15 mouse cellular contexts compared by ENCODE assay signal in genomic region chr11:86731443-86731842, GRCm38 (mm10). TPM values are rescaled to one million over a fixed set of nuclear protein-coding genes. Genes with fewer than 3 reads are reported as not detected.
DNase-seq lines count a peak whose midpoint lies in the region; ATAC-seq and TF ChIP-seq lines count a peak whose summit lies in the region.
"Had no signal": no experiment of that assay in that cellular context is flagged by ENCODE, and none has a peak within 500 bp of the region (broad histone marks: within the 10 kb centered on the region; RNA-seq: fewer than 3 reads in every experiment).

No protein-coding gene starts in this region.

- no peak for TF ChIP-seq POLR2A in bone marrow macrophage, adult 2 months (IDR thresholded peaks at IDR 0.05; ENCODE audit: borderline replicate concordance, low read depth, low read length)

- peaks cover 100% of the 10 kb centered on the region for H3K79me2 ChIP-seq in macrophage (ENCODE audit: inconsistent target)

- ATAC-seq in erythroid progenitor cell, adult 5-6 weeks (replicated peaks; ENCODE audit: low FRiP score, poor library complexity, severe bottlenecking), result no peak
- ATAC-seq: intestine, embryonic 15.5 days; lung, postnatal 0 days; midbrain, embryonic 13.5 days had no signal

- TF ChIP-seq CTCF in layer of hippocampus, adult 2 months (conservative IDR thresholded peaks at IDR 0.05), result no peak
- TF ChIP-seq CTCF in bone marrow macrophage, adult 2 months (IDR thresholded peaks at IDR 0.05; ENCODE audit: low read depth, low read length), result no peak
- TF ChIP-seq CTCF in left cerebral cortex, adult 2 months (IDR thresholded peaks at IDR 0.05), result no peak

- H3K36me3 ChIP-seq in heart, embryonic 10.5 days, result peaks cover 68% of the 10 kb centered on the region
- H3K36me3 ChIP-seq in macrophage (ENCODE audit: inconsistent target), result peaks cover 54% of the 10 kb centered on the region

- no peaks in the 10 kb centered on the region for H3K9me3 ChIP-seq in heart, embryonic 10.5 days
- H3K9me3 ChIP-seq: hindbrain, embryonic 10.5 days; intestine, embryonic 15.5 days; limb, embryonic 15.5 days; midbrain, embryonic 13.5 days had no signal

- no peak overlapping the region for H3K4me3 ChIP-seq in layer of hippocampus, adult 2 months
- H3K4me3 ChIP-seq in bone marrow macrophage, adult 2 months (ENCODE audit: insufficient read depth, low read length), result no peak overlapping the region
- peak overlapping the region; percentile 19; the same call in 1 of the 2 replicates for H3K4me3 ChIP-seq in heart, embryonic 10.5 days
- H3K4me3 ChIP-seq in macrophage (ENCODE audit: inconsistent target), result no peak overlapping the region
- H3K4me3 ChIP-seq in left cerebral cortex, adult 2 months, result no peak overlapping the region
- H3K4me3 ChIP-seq: hindbrain, embryonic 10.5 days; intestine, embryonic 15.5 days; limb, embryonic 15.5 days; midbrain, embryonic 13.5 days had no signal

- no peaks in the 10 kb centered on the region for H3K27me3 ChIP-seq in heart, embryonic 10.5 days (ENCODE audit: insufficient read depth, poor library complexity, severe bottlenecking)
- H3K27me3 ChIP-seq: intestine, embryonic 15.5 days; limb, embryonic 15.5 days; midbrain, embryonic 13.5 days had no signal

- 53% methylated on average over 2 of the region's 2 CpGs for WGBS in heart, embryonic 10.5 days
- 71% methylated on average over 2 of the region's 2 CpGs for WGBS in macrophage (ENCODE audit: missing documents)

- peak overlapping the region; percentile 46; the same call in 1 of the 2 replicates for H3K27ac ChIP-seq in layer of hippocampus, adult 2 months
- peak overlapping the region; percentile 89 for H3K27ac ChIP-seq in bone marrow macrophage, adult 2 months (ENCODE audit: insufficient read depth, low read depth, low read length)
- peak overlapping the region; percentile 78 for H3K27ac ChIP-seq in heart, embryonic 10.5 days
- peak overlapping the region; percentile 52 for H3K27ac ChIP-seq in macrophage
- H3K27ac ChIP-seq in left cerebral cortex, adult 2 months, result no peak overlapping the region
- H3K27ac ChIP-seq: hindbrain, embryonic 10.5 days; intestine, embryonic 15.5 days; kidney, postnatal 0 days; limb, embryonic 15.5 days; midbrain, embryonic 13.5 days had no signal

- DNase-seq in layer of hippocampus, adult 2 months (ENCODE audit: low spot score in 2 of 2), result no peak
- no peak for DNase-seq in layer of hippocampus, postnatal 10 days (ENCODE audit: low spot score in 2 of 2)
- DNase-seq in heart, embryonic 10.5 days (ENCODE audit: low spot score), result no peak
- DNase-seq in left cerebral cortex, adult 2 months (ENCODE audit: extremely low spot score in 1 of 2, low spot score in 2 of 2), result no peak
- DNase-seq: cerebellum, adult 8-10 months; layer of hippocampus, postnatal 36 days had no signal

- intact Hi-C loops in left cerebral cortex, adult 2 months (cut with DNase I), result no loop called here

- H3K4me1 ChIP-seq in bone marrow macrophage, adult 2 months (ENCODE audit: control insufficient read depth, insufficient read depth, low read length), result peaks cover 33% of the 10 kb centered on the region
- peaks cover 10% of the 10 kb centered on the region; the same call in 1 of the 2 replicates for H3K4me1 ChIP-seq in heart, embryonic 10.5 days
- H3K4me1 ChIP-seq: hindbrain, embryonic 10.5 days; limb, embryonic 15.5 days; midbrain, embryonic 13.5 days had no signal

RNA-seq across cellular contexts. Expression of gene Cltc, which starts 25.9 kb away (rescaled TPM):
- 100 to 1,000 TPM; 447 to 456 TPM for total RNA-seq in layer of hippocampus, adult 2 months (2021)
- total RNA-seq in layer of hippocampus, postnatal 10 days (2021), result 100 to 1,000 TPM; 465 to 466 TPM
- polyA plus RNA-seq in bone marrow macrophage, adult 2 months (2012; ENCODE audit: insufficient read depth, insufficient read length, missing spikeins), result 356 and 389 TPM in 2 replicates
- 143 and 206 TPM in 2 replicates for polyA plus RNA-seq in heart, embryonic 10.5 days (2016; fragmentation: Nextera tagmentation; extraction: Ambion mirVana)
- total RNA-seq in macrophage (2018; cell fraction: chromatin; rRNA removed), result 100 to 1,000 TPM; 168 to 617 (median 424) TPM
- total RNA-seq in macrophage (2018; cell fraction: cytosol; rRNA removed), result 100 to 1,000 TPM; 257 to 670 (median 437) TPM
- total RNA-seq in macrophage (2018; cell fraction: nucleus; rRNA removed), result 100 to 1,000 TPM; 263 to 585 (median 427) TPM
- polyA plus RNA-seq in macrophage (2018), result 342 to 483 TPM (median 367 TPM) in 3 replicates
- 369 and 390 TPM in 2 replicates for total RNA-seq in erythroid progenitor cell, adult 5-6 weeks (2015; ENCODE audit: low replicate concordance)
- 282 and 302 TPM in 2 replicates for total RNA-seq in erythroid progenitor cell, adult 5-6 weeks (2017; ENCODE audit: low replicate concordance)
- 100 to 1,000 TPM; 508 to 527 TPM for total RNA-seq in left cerebral cortex, adult 2 months (2021)

RNA-seq across cellular contexts. Expression of gene Ptrh2, which starts 47.7 kb away (rescaled TPM):
- total RNA-seq in layer of hippocampus, adult 2 months (2021), result 10 to 100 TPM in 1 of 2 experiments, 1 to 10 TPM in 1; 9.0 to 10.1 TPM
- 10 to 100 TPM; 11.3 to 11.6 TPM for total RNA-seq in layer of hippocampus, postnatal 10 days (2021)
- polyA plus RNA-seq in bone marrow macrophage, adult 2 months (2012; ENCODE audit: insufficient read depth, insufficient read length, missing spikeins), result 7.2 and 8.3 TPM in 2 replicates
- polyA plus RNA-seq in heart, embryonic 10.5 days (2016; fragmentation: Nextera tagmentation; extraction: Ambion mirVana), result 24.4 and 30.2 TPM in 2 replicates
- 1 to 10 TPM in 22 of 26 experiments, under 1 TPM in 4; 0.43 to 8.2 (median 2.4) TPM for total RNA-seq in macrophage (2018; cell fraction: chromatin; rRNA removed)
- 1 to 10 TPM; 2.6 to 8.1 (median 6.1) TPM for total RNA-seq in macrophage (2018; cell fraction: cytosol; rRNA removed)
- 1 to 10 TPM in 25 of 26 experiments, under 1 TPM in 1; 0.96 to 9.8 (median 3.0) TPM for total RNA-seq in macrophage (2018; cell fraction: nucleus; rRNA removed)
- 4.8 to 8.1 TPM (median 5.8 TPM) in 3 replicates for polyA plus RNA-seq in macrophage (2018)
- total RNA-seq in erythroid progenitor cell, adult 5-6 weeks (2015; ENCODE audit: low replicate concordance), result 6.5 and 9.6 TPM in 2 replicates
- 6.1 and 7.2 TPM in 2 replicates for total RNA-seq in erythroid progenitor cell, adult 5-6 weeks (2017; ENCODE audit: low replicate concordance)
- 1 to 10 TPM; 7.2 to 7.9 TPM for total RNA-seq in left cerebral cortex, adult 2 months (2021)

RNA-seq across cellular contexts. Expression of gene Vmp1, which starts 47.8 kb away (rescaled TPM):
- total RNA-seq in layer of hippocampus, adult 2 months (2021), result 100 to 1,000 TPM; 111 to 139 TPM
- 100 to 1,000 TPM; 138 to 155 TPM for total RNA-seq in layer of hippocampus, postnatal 10 days (2021)
- polyA plus RNA-seq in bone marrow macrophage, adult 2 months (2012; ENCODE audit: insufficient read depth, insufficient read length, missing spikeins), result 178 and 230 TPM in 2 replicates
- polyA plus RNA-seq in heart, embryonic 10.5 days (2016; fragmentation: Nextera tagmentation; extraction: Ambion mirVana), result 107 and 115 TPM in 2 replicates
- total RNA-seq in macrophage (2018; cell fraction: chromatin; rRNA removed), result 1,000 to 10,000 TPM in 19 of 26 experiments, 100 to 1,000 TPM in 7; 453 to 1,709 (median 1,185) TPM
- 100 to 1,000 TPM in 22 of 26 experiments, 10 to 100 TPM in 4; 78.5 to 270 (median 141) TPM for total RNA-seq in macrophage (2018; cell fraction: cytosol; rRNA removed)
- total RNA-seq in macrophage (2018; cell fraction: nucleus; rRNA removed), result 1,000 to 10,000 TPM in 24 of 26 experiments, 100 to 1,000 TPM in 2; 806 to 3,396 (median 2,155) TPM
- 100 to 184 TPM (median 127 TPM) in 3 replicates for polyA plus RNA-seq in macrophage (2018)
- total RNA-seq in erythroid progenitor cell, adult 5-6 weeks (2015; ENCODE audit: low replicate concordance), result 113 and 179 TPM in 2 replicates
- 73.2 and 117 TPM in 2 replicates for total RNA-seq in erythroid progenitor cell, adult 5-6 weeks (2017; ENCODE audit: low replicate concordance)
- 100 to 1,000 TPM; 144 to 167 TPM for total RNA-seq in left cerebral cortex, adult 2 months (2021)
